Mouse (Mus musculus) heart, adult 11 months (tissue): Measurements from ENCODE around the gene Apom.

Experiments
- DNase-seq: peaks from one replicate; pipeline ENCODE4 v3.0.0; 2022

The Apom gene

GRCm38 (mm10) chr17:35131500-35132173 lies at the start of gene Apom:
Apom (minus strand) TSS chr17:35132050.
- peak; percentile 91 for DNase-seq

- DNase-seq: no peak
Observed at GRCm38 (mm10) chr17:35180093-35180492, 48.2 kb upstream of the Apom start.

- DNase-seq: peak; percentile 98
Observed at GRCm38 (mm10) chr17:35178528-35178927, 46.7 kb upstream of the Apom start.

- DNase-seq: no peak
Observed at GRCm38 (mm10) chr17:35175968-35176367, 44.1 kb upstream of the Apom start, which contains the start of gene Aif1. Aif1 (minus strand) TSS chr17:35176068.

GRCm38 (mm10) chr17:35175382-35175781 lies 43.5 kb upstream of the Apom start:
- no peak for DNase-seq

GRCm38 (mm10) chr17:35174201-35174977 lies 42.5 kb upstream of the Apom start:
- DNase-seq: no peak

GRCm38 (mm10) chr17:35173329-35173728 lies 41.5 kb upstream of the Apom start:
- peak; percentile 93 for DNase-seq

- DNase-seq: peak; percentile 96
Observed at GRCm38 (mm10) chr17:35172445-35173234, 40.8 kb upstream of the Apom start.

GRCm38 (mm10) chr17:35168541-35169207 lies 36.8 kb upstream of the Apom start:
- DNase-seq: peak; percentile 92

GRCm38 (mm10) chr17:35167794-35168193 lies 35.9 kb upstream of the Apom start:
- DNase-seq: peak; percentile 89

GRCm38 (mm10) chr17:35166352-35167035 lies 34.6 kb upstream of the Apom start:
- peak; percentile 96 for DNase-seq

- no peak for DNase-seq
Observed at GRCm38 (mm10) chr17:35165451-35166155, 33.8 kb upstream of the Apom start.

- peak; percentile 100 for DNase-seq
Observed at GRCm38 (mm10) chr17:35164568-35165450, 33.0 kb upstream of the Apom start, which contains the start of gene Prrc2a. Prrc2a (minus strand) TSS chr17:35164897.

GRCm38 (mm10) chr17:35164218-35164567 lies 32.3 kb upstream of the Apom start:
- DNase-seq: no peak

- DNase-seq: peak; percentile 94
Observed at GRCm38 (mm10) chr17:35163326-35164081, 31.7 kb upstream of the Apom start.

- peak; percentile 95 for DNase-seq
Observed at GRCm38 (mm10) chr17:35162730-35163129, 30.9 kb upstream of the Apom start.

GRCm38 (mm10) chr17:35162121-35162520 lies 30.3 kb upstream of the Apom start:
- DNase-seq: peak; percentile 90

- DNase-seq: peak; percentile 92
Observed at GRCm38 (mm10) chr17:35161421-35161820, 29.6 kb upstream of the Apom start.

GRCm38 (mm10) chr17:35159638-35160037 lies 27.8 kb upstream of the Apom start:
- DNase-seq: peak; percentile 91
